Mouse (Mus musculus) cerebellum, adult (tissue): ENCODE results near the gene Tor4a.

Experiments
- ATAC-seq: cut with Nextera tagmentation; 2 replicates; pipeline ENCODE4 v1.9.2; 2017; ENCODE audit warnings: mild to moderate bottlenecking, moderate library complexity, mixed read lengths; ENCODE audit not compliant: insufficient number of reproducible peaks, low FRiP score, low TSS enrichment

Gene Tor4a

GRCm38 (mm10) chr2:25172629-25173028 lies 24.1 kb downstream of the Tor4a start:
- ATAC-seq, result no peak

DNA sequence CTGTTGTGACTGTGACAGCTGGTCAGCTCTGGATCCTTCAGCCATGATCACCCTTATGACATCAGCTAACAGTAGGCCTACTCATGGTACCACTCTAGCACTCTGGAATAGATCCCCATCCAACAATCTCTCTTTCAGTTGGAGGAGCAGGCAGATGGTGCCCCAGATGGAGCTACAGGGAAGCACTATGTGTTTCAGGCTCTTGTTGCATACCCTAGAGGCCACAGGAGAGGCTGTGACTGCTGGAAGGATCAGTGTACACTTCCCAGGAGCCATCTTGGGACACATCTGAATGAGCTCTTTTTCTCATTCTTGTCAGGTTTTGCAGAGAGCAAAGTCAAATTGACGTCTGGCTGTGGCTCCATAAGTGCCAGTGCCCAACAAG lies 24.9 kb downstream of the Tor4a start:
- ATAC-seq, result no peak

DNA sequence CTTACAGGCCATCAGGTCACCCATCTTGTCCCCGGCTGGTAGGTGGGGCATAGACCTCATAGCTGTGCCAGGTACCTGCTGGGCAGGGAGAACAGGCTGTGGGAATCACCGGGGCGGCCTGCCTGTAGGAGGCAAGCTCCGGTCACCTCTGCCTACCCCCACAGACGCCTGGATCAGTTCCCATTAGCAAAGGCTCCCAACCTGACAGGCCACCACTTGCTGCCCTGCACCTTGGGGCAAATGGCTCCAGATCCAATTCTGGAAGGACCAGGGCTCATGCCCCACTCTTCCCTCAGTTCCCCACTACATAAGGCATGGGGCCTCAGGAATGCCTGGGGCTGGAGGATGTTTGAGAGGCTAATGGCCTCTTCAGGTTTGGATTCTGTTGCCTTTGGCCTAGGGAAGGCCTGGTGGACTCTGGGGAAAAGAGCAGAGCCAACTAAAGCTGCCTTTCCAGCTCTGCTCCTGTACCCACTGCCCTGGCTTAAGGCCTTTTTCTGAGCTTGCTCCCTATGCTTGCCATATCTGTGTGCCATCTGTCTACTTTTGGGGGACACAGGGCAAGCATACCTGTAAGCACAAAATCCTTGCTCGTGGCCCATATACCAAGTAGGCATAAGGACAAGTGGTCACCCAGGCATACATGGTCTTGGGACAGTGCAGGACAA lies 25.5 kb downstream of the Tor4a start:
- no peak for ATAC-seq

GRCm38 (mm10) chr2:25170326-25171100 lies 26.2 kb downstream of the Tor4a start:
- no peak for ATAC-seq

GRCm38 (mm10) chr2:25169778-25170177 lies 26.9 kb downstream of the Tor4a start:
- no peak for ATAC-seq

- ATAC-seq, result no peak
Measured at GRCm38 (mm10) chr2:25168665-25168978, 28.1 kb downstream of the Tor4a start.

DNA sequence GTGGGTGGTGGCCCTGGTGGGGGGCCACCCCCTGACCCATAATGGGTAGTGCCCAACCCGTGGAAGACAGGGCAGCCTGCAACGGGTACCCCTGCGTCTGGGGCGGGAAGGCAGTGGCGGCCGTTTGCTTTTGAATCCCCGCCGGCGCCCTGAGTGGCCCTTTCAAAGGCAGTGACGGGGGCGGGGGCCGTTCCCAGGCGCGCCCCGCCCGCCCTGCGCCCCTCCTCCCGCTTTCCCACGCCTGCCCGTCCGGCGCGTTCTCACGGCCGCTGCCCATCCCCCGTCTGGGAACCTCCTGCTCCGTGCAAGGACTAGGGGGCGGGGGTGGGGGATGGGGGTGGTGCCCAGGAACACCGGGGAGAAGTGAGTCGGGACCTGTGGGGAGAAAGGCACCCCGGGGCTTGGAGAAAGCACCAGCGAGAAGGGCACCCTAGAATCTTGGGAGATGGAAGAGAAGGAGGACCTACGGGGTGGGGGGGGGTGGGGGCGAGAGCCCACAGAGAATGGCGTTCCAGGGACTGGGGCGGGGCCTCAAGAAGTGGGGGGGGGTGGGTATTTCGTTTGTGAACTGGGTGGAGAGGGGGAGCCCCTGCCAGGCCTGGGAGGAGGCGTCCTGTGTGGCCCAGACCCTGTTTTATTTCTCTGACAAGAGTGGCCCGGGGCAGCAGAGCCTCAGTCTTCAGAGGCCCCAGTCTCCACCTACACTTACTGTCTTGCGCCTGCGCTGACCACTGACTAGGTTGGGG lies 28.6 kb downstream of the Tor4a start:
- ATAC-seq, result no peak

GRCm38 (mm10) chr2:25167481-25167880 lies 29.2 kb downstream of the Tor4a start:
- ATAC-seq, result no peak

GRCm38 (mm10) chr2:25157655-25158054 lies 39.0 kb downstream of the Tor4a start:
- ATAC-seq, result no peak

GRCm38 (mm10) chr2:25156990-25157389 lies 39.7 kb downstream of the Tor4a start:
- no peak for ATAC-seq

DNA sequence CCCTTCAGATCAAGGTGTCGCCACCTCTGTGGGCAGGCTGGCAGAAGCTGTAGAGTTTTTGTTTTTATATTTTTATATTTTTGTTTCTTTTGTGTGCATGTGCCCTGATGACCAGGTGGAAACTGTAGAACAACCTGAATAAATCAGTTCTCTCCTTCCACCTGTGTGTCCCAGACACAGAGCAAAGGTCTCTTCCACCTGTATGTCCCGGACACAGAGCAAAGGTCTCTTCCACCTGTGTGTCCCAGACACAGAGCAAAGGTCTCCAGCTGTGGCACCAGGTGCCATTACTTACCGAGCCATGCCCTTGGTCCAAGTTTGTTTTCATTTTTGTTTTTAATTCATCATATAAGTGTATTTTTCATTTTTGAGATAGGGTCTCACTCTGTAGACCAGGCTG lies 40.5 kb downstream of the Tor4a start:
- no peak for ATAC-seq

- ATAC-seq, result no peak
Measured at GRCm38 (mm10) chr2:25151280-25151956, 45.3 kb downstream of the Tor4a start.

- no peak for ATAC-seq
Measured at GRCm38 (mm10) chr2:25149643-25150042, 47.0 kb downstream of the Tor4a start.

GRCm38 (mm10) chr2:25147892-25148291 lies 48.8 kb downstream of the Tor4a start:
- no peak for ATAC-seq

DNA sequence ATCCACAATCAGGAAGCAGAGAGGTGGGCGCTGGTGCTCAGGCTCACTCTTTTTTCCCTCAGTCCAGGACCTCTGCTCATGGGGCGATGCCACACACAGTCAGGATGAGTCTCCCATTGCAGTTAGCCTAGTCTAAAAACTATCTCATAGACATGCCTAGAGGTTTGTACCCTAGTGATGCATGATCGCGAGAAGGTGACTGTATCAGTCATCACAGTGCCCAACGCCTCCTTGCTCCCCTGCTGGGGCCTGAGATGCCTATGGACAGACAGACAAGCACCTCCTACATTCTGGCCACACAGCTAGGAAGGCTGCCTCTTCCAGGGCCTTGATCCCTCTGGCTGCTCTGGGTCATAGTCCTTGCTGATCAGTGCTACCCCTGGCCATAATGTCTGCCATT lies 49.3 kb downstream of the Tor4a start:
- no peak for ATAC-seq

- no peak for ATAC-seq
Measured at GRCm38 (mm10) chr2:25145346-25145745, 51.3 kb downstream of the Tor4a start.
